Mouse (Mus musculus): ENCODE results near the gene Hcn2.

The Hcn2 gene

GRCm38 (mm10) chr10:79708668-79709067, 7.8 kb upstream of the Hcn2 start:
- no peak for DNase-seq (ENCODE audit: low spot score)

- DNase-seq (ENCODE audit: low spot score) = no peak
These were observed 7.1 kb upstream of the Hcn2 start for GRCm38 (mm10) chr10:79709307-79709706.

GRCm38 (mm10) chr10:79712029-79712428, 4.4 kb upstream of the Hcn2 start:
- DNase-seq (ENCODE audit: low spot score) = no peak

- DNase-seq (ENCODE audit: low spot score) = peak; percentile 82
These were observed 3.8 kb upstream of the Hcn2 start for GRCm38 (mm10) chr10:79712499-79713126.

GRCm38 (mm10) chr10:79713163-79713562, 3.3 kb upstream of the Hcn2 start:
- DNase-seq (ENCODE audit: low spot score) = no peak

- DNase-seq (ENCODE audit: low spot score) = no peak
These were observed 1.4 kb upstream of the Hcn2 start for GRCm38 (mm10) chr10:79714996-79715395.

- DNase-seq (ENCODE audit: low spot score) = no peak
These were observed 538 bp downstream of the Hcn2 start for GRCm38 (mm10) chr10:79716988-79717355.

- peak; percentile 58 for DNase-seq (ENCODE audit: low spot score)
These were observed 1.4 kb downstream of the Hcn2 start for GRCm38 (mm10) chr10:79717640-79718357.

GRCm38 (mm10) chr10:79721089-79721488, 4.7 kb downstream of the Hcn2 start:
- no peak for DNase-seq (ENCODE audit: low spot score)

GRCm38 (mm10) chr10:79723047-79723446, 6.6 kb downstream of the Hcn2 start:
- DNase-seq (ENCODE audit: low spot score) = no peak

GRCm38 (mm10) chr10:79723692-79724091, 7.3 kb downstream of the Hcn2 start:
- no peak for DNase-seq (ENCODE audit: low spot score)

GRCm38 (mm10) chr10:79726090-79726489, 9.7 kb downstream of the Hcn2 start:
- DNase-seq (ENCODE audit: low spot score) = peak; percentile 67

GRCm38 (mm10) chr10:79728323-79729249, 12.2 kb downstream of the Hcn2 start:
- DNase-seq (ENCODE audit: low spot score) = no peak

GRCm38 (mm10) chr10:79729357-79729965, 13.0 kb downstream of the Hcn2 start:
- no peak for DNase-seq (ENCODE audit: low spot score)

- DNase-seq (ENCODE audit: low spot score) = no peak
These were observed 16.1 kb downstream of the Hcn2 start for GRCm38 (mm10) chr10:79732500-79732899.

- DNase-seq (ENCODE audit: low spot score) = no peak
These were observed 17.4 kb downstream of the Hcn2 start for GRCm38 (mm10) chr10:79733847-79734246.

GRCm38 (mm10) chr10:79735361-79735760, 18.9 kb downstream of the Hcn2 start:
- DNase-seq (ENCODE audit: low spot score) = no peak

- DNase-seq (ENCODE audit: low spot score) = no peak
These were observed 20.3 kb downstream of the Hcn2 start for GRCm38 (mm10) chr10:79736706-79737105.

- DNase-seq (ENCODE audit: low spot score) = no peak
These were observed 21.8 kb downstream of the Hcn2 start for GRCm38 (mm10) chr10:79738259-79738658.

- DNase-seq (ENCODE audit: low spot score) = no peak
These were observed 22.8 kb downstream of the Hcn2 start for GRCm38 (mm10) chr10:79739234-79739633.

- DNase-seq (ENCODE audit: low spot score) = no peak
These were observed 24.4 kb downstream of the Hcn2 start for GRCm38 (mm10) chr10:79740863-79741262.

GRCm38 (mm10) chr10:79743161-79743560, 26.7 kb downstream of the Hcn2 start:
- no peak for DNase-seq (ENCODE audit: low spot score)
